Mouse (Mus musculus) adipocyte (in vitro differentiated cells): ENCODE results near the gene Plekhg1.

Experiments used
- DNase-seq: peaks from one replicate; pipeline ENCODE4 v3.0.0-alpha.2; 2016; ENCODE audit warnings: low spot score

Gene Plekhg1

GRCm38 (mm10) chr10:3958591-3958990 lies 218.4 kb downstream of the Plekhg1 start:
- no peak for DNase-seq

GRCm38 (mm10) chr10:3969026-3969425 lies 228.9 kb downstream of the Plekhg1 start:
- DNase-seq = no peak

DNA sequence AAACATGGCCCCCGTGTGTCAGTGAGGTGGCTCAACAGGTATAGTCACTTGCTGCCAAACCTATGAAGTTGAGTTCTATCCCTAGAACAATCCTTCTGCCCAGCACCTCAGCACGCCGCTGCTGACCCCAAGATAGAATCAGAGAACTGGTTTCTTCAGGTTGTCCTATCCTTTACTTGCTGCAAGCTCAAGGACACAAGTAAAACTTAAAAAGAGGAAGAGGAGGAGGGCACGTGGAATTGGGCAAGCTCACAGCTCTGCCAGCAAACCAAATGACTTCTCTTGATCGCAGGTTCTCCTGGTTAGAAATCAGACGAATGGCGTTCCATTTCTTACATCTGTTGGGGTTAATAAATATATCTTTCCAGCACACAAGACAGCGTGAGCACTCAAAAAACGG lies 232.1 kb downstream of the Plekhg1 start:
- DNase-seq = no peak

- peak; percentile 76 for DNase-seq
Observed at GRCm38 (mm10) chr10:3972981-3973588, 232.9 kb downstream of the Plekhg1 start, which contains the start of gene Mthfd1l. Gene Mthfd1l (plus strand): TSS chr10:3973118.

- DNase-seq = peak; percentile 73
Observed at GRCm38 (mm10) chr10:3973589-3974070, 233.5 kb downstream of the Plekhg1 start.

DNA sequence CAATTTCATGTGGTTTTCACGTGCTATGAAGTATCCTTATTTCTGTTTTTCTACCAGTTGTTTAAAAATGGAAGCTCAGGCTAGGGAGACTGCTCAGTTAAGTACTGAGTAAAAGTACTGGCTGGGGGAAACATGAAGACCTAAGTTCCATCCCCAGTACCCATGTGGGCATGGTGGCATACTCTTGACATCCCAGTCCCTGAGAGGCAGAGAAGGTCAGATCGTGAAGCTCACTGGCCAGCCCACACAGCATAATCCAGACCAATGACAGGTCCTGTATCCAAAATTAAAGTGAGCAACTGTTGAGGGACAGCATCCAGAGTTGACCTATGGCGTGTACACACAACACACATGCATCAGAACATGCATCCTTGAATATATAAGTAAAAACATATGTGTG lies 234.2 kb downstream of the Plekhg1 start:
- DNase-seq = no peak

GRCm38 (mm10) chr10:3975898-3976622 lies 235.9 kb downstream of the Plekhg1 start:
- DNase-seq = no peak

DNA sequence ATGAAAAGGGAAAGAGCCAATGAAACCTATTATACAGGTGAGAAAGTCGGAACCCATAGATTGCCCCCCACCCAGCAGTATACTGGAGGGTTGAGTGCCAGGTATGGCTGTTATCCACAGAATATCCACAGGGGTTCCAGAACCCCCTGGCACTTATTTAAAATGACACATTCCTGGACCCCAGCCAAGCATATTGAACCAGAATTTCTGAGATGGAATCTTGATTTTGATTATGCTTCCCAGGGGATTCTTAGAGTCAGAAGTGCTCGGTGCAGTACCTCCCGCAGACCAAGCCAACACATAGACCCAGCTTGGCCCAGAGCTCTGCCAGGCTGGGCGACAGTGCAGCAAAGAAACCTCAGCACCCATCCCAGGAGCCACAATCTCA lies 236.5 kb downstream of the Plekhg1 start:
- no peak for DNase-seq

GRCm38 (mm10) chr10:3978326-3978725 lies 238.2 kb downstream of the Plekhg1 start:
- DNase-seq = no peak

GRCm38 (mm10) chr10:3978792-3979488 lies 238.8 kb downstream of the Plekhg1 start:
- no peak for DNase-seq

GRCm38 (mm10) chr10:3980231-3980630 lies 240.1 kb downstream of the Plekhg1 start:
- DNase-seq = no peak

DNA sequence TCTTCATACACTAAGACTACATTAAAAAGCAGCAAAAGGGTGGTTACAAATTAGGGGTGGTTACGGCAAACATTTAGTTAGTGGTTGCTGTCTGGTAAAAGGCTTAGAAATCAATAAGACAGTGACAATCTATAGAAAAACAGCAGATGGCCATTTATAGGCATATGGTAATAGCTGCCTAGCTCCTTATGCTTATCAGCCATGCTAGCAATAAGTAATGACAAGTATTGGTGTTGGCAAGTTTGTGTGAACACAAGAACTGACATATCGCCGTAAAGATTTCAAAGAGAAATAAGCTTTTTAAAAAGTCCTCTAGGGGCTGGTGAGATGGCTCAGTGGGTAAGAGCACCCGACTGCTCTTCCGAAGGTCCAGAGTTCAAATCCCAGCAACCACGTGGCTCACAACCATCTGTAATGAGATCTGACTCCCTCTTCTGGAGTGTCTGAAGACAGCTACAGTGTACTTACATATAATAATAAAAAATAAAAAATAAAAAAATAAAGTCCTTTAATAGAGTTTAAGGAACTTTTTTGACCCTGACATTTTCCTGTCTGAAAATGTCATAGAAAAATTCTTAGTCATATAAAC lies 250.2 kb downstream of the Plekhg1 start:
- no peak for DNase-seq

DNA sequence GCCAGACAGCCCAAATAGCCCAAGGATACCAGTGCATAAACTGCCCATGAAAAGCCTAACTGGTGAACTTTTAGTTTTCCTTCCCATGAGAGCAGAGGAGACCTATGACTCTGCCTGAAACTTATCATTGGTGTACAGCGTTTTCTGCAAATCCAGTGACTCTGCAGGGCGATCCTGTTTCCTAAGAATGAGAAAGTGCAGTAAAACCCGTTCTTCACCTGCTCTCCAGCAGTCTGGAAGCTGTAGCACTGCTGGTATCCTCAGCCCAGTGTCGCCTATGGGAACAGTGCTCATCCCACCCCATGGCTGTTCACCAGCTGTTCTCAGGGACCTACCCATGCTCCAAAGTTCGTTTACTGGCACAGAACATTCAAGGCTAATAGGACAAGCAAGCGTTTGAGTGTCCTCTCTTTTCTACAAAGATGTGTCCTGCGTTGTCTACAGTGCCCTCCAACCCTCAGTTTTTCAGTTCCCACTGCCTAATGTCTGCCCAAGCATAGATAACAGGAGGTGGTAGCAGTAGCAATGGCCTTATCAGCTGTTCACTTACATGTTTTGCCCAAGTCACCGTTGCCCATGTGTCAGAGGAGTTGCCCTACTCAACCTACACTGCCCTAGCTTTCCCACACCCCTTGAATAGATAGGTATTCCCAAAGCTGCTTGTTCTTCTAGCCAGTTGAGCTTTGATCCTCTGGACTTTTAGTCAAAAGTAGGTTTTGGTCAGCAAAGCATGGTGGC lies 253.4 kb downstream of the Plekhg1 start:
- DNase-seq = no peak

DNA sequence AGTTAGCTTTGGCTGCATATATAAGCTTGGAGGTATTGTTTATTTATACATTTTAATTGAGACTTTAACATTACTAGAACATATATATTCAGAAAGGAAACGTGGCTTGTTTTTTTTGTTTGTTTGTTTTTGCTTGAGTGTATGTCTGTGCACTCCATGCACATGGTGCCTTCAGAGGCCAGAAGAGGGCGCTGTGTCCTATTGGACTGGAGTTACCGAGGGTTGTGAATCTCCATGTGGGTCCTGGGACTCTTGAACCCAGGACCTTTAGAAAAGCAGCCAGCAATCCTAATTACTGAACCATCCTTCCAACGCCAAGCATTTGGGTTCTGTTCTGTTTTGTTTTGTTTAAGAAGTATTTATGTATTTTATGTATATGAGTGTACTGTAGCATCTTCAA lies 255.1 kb downstream of the Plekhg1 start:
- no peak for DNase-seq

DNA sequence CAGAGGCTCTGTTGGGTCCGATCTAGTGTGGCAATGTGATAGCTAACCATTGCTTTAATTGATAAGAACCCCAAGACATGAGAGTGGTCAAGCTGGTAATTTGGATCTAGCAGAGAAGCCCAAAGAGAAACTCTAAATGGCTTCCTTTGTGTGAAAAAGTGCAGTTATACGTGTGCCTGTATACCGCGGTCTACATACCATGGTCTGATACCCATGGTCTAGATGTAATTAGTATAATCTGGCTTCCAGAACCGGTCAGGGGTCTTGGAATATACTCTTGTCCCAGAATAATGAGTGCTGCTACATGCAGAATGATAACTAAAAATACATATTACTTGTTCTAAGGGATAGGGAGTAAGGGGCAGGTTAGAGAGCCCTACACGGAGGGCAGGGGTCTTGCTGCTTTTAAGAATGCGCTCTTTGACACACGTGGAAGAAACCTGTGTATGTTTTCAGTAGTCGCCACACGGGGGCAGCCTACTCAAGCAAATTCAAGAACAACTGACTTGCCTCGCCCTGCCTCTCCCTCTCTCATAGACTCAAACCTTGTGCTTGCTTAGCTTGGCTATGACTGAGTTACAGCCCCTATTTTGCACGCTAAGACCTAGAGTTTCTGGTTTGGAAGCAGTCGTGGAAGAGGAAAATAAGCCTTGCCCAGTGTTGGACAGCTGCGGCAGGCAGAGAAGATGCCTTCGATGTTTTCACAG lies 256.2 kb downstream of the Plekhg1 start:
- peak; percentile 82 for DNase-seq

DNA sequence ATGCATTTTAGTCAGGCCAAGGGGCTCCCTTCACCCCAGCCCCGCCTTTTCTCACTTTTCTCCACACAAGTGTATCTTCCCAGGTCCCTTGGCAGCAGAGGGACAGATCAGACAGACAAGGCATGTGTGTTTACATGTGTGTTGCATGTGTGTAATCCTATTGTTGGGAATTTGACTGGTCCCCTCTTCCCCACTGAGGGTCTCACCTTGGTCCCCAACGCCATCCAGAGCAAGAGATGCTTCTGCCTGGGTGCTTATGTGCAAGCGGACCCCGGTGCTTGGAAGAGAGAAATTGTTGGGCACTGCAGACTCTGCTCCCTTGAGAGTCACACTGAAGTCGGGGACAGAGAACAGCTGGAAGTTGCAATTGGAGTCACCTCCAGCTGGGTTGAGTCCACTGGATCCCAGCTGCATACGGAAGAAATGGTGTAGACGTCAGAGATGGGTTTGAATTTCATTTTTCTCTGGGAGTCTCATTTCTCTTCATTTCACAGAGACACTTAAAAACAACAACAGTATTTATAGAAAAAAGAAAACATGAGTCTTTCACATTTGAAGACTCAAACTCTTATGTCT lies 257.8 kb downstream of the Plekhg1 start:
- no peak for DNase-seq

- no peak for DNase-seq
Observed at GRCm38 (mm10) chr10:4002711-4003110, 262.5 kb downstream of the Plekhg1 start.

GRCm38 (mm10) chr10:4005191-4005590 lies 265.0 kb downstream of the Plekhg1 start:
- DNase-seq = no peak

DNA sequence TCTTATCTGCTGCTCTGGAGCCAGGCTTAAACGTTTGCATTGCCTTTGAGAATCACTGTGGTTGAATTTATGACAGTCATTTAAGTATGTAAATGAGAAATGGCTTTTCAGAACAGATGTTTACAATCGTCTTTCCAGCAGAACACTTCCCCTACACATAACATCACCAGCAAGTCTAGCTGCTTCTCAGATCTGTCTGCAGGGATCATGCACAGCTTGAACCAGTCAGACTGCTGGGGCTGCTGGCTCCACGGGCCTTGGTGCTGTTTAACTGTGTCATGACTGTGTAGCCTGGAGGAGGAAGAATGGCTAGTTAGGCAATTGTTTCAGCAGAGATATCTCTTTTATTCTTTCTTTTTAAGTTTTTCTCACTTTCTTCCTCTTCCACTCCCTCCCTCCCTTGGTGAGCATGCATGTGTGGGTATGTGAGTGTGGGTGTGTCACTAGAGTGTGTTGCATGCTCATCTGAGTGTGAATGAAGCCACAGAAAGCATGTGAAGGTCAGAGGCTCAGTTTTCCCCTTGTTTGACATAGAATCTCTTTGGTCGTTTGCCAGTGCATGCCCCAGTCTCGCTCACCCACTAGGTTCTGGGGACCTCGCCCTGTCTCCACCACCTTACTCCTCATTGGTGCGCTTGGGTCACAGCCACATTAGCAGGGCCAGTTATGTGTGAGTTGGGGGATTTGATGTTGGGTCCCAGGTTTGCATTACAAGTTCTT lies 266.3 kb downstream of the Plekhg1 start:
- DNase-seq = no peak
